In the genomic region with DNA sequence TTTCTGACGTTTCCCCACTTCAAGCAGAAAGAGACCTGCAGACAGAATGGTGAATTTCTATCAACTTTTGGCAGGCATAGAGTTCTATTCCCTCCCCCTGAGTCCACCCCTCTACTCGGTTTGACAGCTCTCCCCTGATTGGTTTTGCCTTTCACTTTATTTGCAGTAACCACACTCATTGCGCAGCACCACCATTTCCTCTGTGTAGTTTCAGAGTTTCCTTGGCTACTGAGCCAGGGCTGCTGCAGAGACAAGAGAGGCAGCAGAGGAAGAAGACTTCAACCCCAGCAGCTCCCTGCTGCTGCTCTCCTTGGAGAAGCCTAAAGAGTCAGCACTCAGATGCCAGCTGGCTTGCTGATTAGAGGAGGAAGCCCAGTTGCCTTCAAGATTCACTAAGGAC, we compare ENCODE assay signal across 16 mouse cellular contexts. TPM values are rescaled to one million over a fixed set of nuclear protein-coding genes. Genes with fewer than 3 reads are reported as not detected.
A peak's percentile ranks its signal among the peaks of the same experiment; 100 is the strongest.
DNase-seq lines count a peak whose midpoint lies in the region; ATAC-seq and TF ChIP-seq lines count a peak whose summit lies in the region.
"Had no signal": no experiment of that assay in that cellular context is flagged by ENCODE, and none has a peak within 500 bp of the region (broad histone marks: within the 10 kb centered on the region; RNA-seq: fewer than 3 reads in every experiment).

No protein-coding gene starts in this region.

- no peak for ATAC-seq in liver, embryonic 11.5 days (replicated peaks; ENCODE audit: low FRiP score)
- ATAC-seq in intestine, embryonic 16.5 days, result no peak
- ATAC-seq: forebrain, embryonic 16.5 days had no signal

- no peak overlapping the region for H3K4me3 ChIP-seq in liver, embryonic 11.5 days (ENCODE audit: low read depth, low read length)
- H3K4me3 ChIP-seq in bone marrow macrophage, adult 2 months (ENCODE audit: insufficient read depth, low read length), result peak overlapping the region; percentile 47
- H3K4me3 ChIP-seq in megakaryocyte, embryonic 14.5 days (replicated peaks), result peak overlapping the region; percentile 1
- H3K4me3 ChIP-seq in intestine, embryonic 16.5 days (ENCODE audit: low read length), result no peak overlapping the region
- H3K4me3 ChIP-seq: embryonic facial prominence, embryonic 15.5 days had no signal

- peak; percentile 10 for DNase-seq in liver
- no peak for DNase-seq in liver, embryonic 11.5 days (ENCODE audit: low spot score)
- DNase-seq in CD4-positive, CD25-positive, alpha-beta regulatory T cell, adult 2 months (ENCODE audit: low read depth, low spot score), result peak; percentile 30
- DNase-seq in spleen, postnatal 10 days (ENCODE audit: low spot score in 2 of 2), result no peak
- DNase-seq in layer of hippocampus, postnatal 25 days (ENCODE audit: extremely low spot score in 1 of 2, low spot score in 1 of 2), result no peak
- DNase-seq: cerebellum, postnatal 25 days; heart, adult 18-20 months; heart, postnatal 4 days; kidney, adult 11 months; kidney, postnatal 4 days; thymus, postnatal 25 days had no signal

- no peaks in the 10 kb centered on the region for H3K36me3 ChIP-seq in liver, embryonic 11.5 days (ENCODE audit: control insufficient read depth, insufficient read depth, low read length)
- H3K36me3 ChIP-seq in megakaryocyte, embryonic 14.5 days (replicated peaks; ENCODE audit: low read length), result no peaks in the 10 kb centered on the region
- H3K36me3 ChIP-seq in intestine, embryonic 16.5 days (ENCODE audit: control insufficient read depth, insufficient read depth, low read length), result no peaks in the 10 kb centered on the region
- H3K36me3 ChIP-seq: embryonic facial prominence, embryonic 15.5 days had no signal

- H3K4me2 ChIP-seq in liver, embryonic 11.5 days, result no peak overlapping the region
- no peak overlapping the region for H3K4me2 ChIP-seq in intestine, embryonic 16.5 days (ENCODE audit: low read depth, low read length)
- H3K4me2 ChIP-seq: embryonic facial prominence, embryonic 15.5 days had no signal

- H3K9ac ChIP-seq in liver, embryonic 11.5 days (ENCODE audit: low read depth, low read length), result no peak overlapping the region
- H3K9ac ChIP-seq in intestine, embryonic 16.5 days (ENCODE audit: low read depth, low read length), result no peak overlapping the region
- H3K9ac ChIP-seq: embryonic facial prominence, embryonic 15.5 days had no signal

- no peaks in the 10 kb centered on the region for H3K9me3 ChIP-seq in liver, embryonic 11.5 days (ENCODE audit: control insufficient read depth, low read length)
- no peaks in the 10 kb centered on the region for H3K9me3 ChIP-seq in megakaryocyte, embryonic 14.5 days
- no peaks in the 10 kb centered on the region for H3K9me3 ChIP-seq in intestine, embryonic 16.5 days (ENCODE audit: control insufficient read depth, low read length)
- H3K9me3 ChIP-seq: embryonic facial prominence, embryonic 15.5 days had no signal

- no peak overlapping the region for H3K27ac ChIP-seq in liver, embryonic 11.5 days (ENCODE audit: low read depth, low read length)
- peak overlapping the region; percentile 64 for H3K27ac ChIP-seq in bone marrow macrophage, adult 2 months (ENCODE audit: insufficient read depth, low read depth, low read length)
- H3K27ac ChIP-seq in intestine, embryonic 16.5 days (ENCODE audit: low read length), result no peak overlapping the region
- H3K27ac ChIP-seq: embryonic facial prominence, embryonic 15.5 days had no signal

- H3K4me1 ChIP-seq in liver, embryonic 11.5 days (replicated peaks; ENCODE audit: control insufficient read depth, insufficient read depth, low read length), result peaks cover 6% of the 10 kb centered on the region
- H3K4me1 ChIP-seq in bone marrow macrophage, adult 2 months (ENCODE audit: control insufficient read depth, insufficient read depth, low read length), result peaks cover 31% of the 10 kb centered on the region
- H3K4me1 ChIP-seq in megakaryocyte, embryonic 14.5 days, result peaks cover 8% of the 10 kb centered on the region
- H3K4me1 ChIP-seq in intestine, embryonic 16.5 days (ENCODE audit: control insufficient read depth, insufficient read depth, low read length), result 0 out of 2 replicates have a peak, but pooled peaks cover 2% of the 10 kb centered on the region

- WGBS in liver, embryonic 11.5 days, result 25% methylated on average over 3 of the region's 3 CpGs
- WGBS in intestine, embryonic 16.5 days, result 33% methylated on average over 3 of the region's 3 CpGs

- no peak for TF ChIP-seq CTCF in bone marrow macrophage, adult 2 months (IDR thresholded peaks at IDR 0.05; ENCODE audit: low read depth, low read length)

- no peak for TF ChIP-seq POLR2A in bone marrow macrophage, adult 2 months (IDR thresholded peaks at IDR 0.05; ENCODE audit: borderline replicate concordance, low read depth, low read length)

- no peaks in the 10 kb centered on the region for H3K27me3 ChIP-seq in liver, embryonic 11.5 days (replicated peaks; ENCODE audit: control insufficient read depth, insufficient read depth, low read length)
- H3K27me3 ChIP-seq in megakaryocyte, embryonic 14.5 days (replicated peaks), result peaks cover 7% of the 10 kb centered on the region
- H3K27me3 ChIP-seq in intestine, embryonic 16.5 days (replicated peaks; ENCODE audit: control insufficient read depth, insufficient read depth, low read length), result no peaks in the 10 kb centered on the region
- H3K27me3 ChIP-seq: embryonic facial prominence, embryonic 15.5 days had no signal

RNA-seq across cellular contexts. Expression of gene Dse, which starts 27.9 kb away (rescaled TPM):
- 14.9 and 16.8 TPM in 2 replicates for polyA plus RNA-seq in liver, embryonic 11.5 days (2014; fragmentation: Nextera tagmentation; extraction: Ambion mirVana)
- polyA plus RNA-seq in bone marrow macrophage, adult 2 months (2012; ENCODE audit: insufficient read depth, insufficient read length, missing spikeins), result 91.2 and 104 TPM in 2 replicates
- 0.20 TPM in 1 of 2 replicates, not detected in the other for polyA plus RNA-seq in megakaryocyte, embryonic 14.5 days (2012; ENCODE audit: insufficient read depth, low replicate concordance)
- 1 to 10 TPM; 5.4 to 7.1 TPM for total RNA-seq in layer of hippocampus, postnatal 25 days (2021)
- 13.6 and 14.8 TPM in 2 replicates for polyA plus RNA-seq in intestine, embryonic 16.5 days (2015; fragmentation: Nextera tagmentation; extraction: Ambion mirVana)

RNA-seq across cellular contexts. Expression of gene Tspyl1, which starts 46.6 kb away (rescaled TPM):
- polyA plus RNA-seq in liver, embryonic 11.5 days (2014; fragmentation: Nextera tagmentation; extraction: Ambion mirVana), result 36.5 and 39.0 TPM in 2 replicates
- polyA plus RNA-seq in bone marrow macrophage, adult 2 months (2012; ENCODE audit: insufficient read depth, insufficient read length, missing spikeins), result 74.2 and 74.4 TPM in 2 replicates
- polyA plus RNA-seq in megakaryocyte, embryonic 14.5 days (2012; ENCODE audit: insufficient read depth, low replicate concordance), result 9.2 and 17.6 TPM in 2 replicates
- total RNA-seq in layer of hippocampus, postnatal 25 days (2021), result 100 to 1,000 TPM; 145 to 155 TPM
- 49.2 and 51.2 TPM in 2 replicates for polyA plus RNA-seq in intestine, embryonic 16.5 days (2015; fragmentation: Nextera tagmentation; extraction: Ambion mirVana)

Comparison
In these comparisons a context has a peak if more than half of its experiments do, and no peak if none do; other contexts are left out.
1. DNase-seq: peak in liver (single experiment) and CD4-positive, CD25-positive, alpha-beta regulatory T cell, adult 2 months (single experiment); none in liver, embryonic 11.5 days (single experiment), spleen, postnatal 10 days (0 of 2) and layer of hippocampus, postnatal 25 days (0 of 2).
2. H3K4me3 ChIP-seq: peak in bone marrow macrophage, adult 2 months (single experiment) and megakaryocyte, embryonic 14.5 days (single experiment); none in liver, embryonic 11.5 days (single experiment) and intestine, embryonic 16.5 days (single experiment).
3. RNA of gene Dse, which starts 27.9 kb away (polyA plus RNA-seq): 91.2 to 104 TPM in bone marrow macrophage, adult 2 months, 14.9 to 16.8 TPM in liver, embryonic 11.5 days and 13.6 to 14.8 TPM in intestine, embryonic 16.5 days; 0.20 TPM in megakaryocyte, embryonic 14.5 days; every median in the first group is over 10 times any median in the second.